Mouse (Mus musculus) 3T3-L1 (cell line): ENCODE data around the gene Tmc4.

Experiments used
- DNase-seq: peaks from one replicate; pipeline ENCODE4 v3.0.0-alpha.2; 2015; ENCODE audit warnings: low read depth, low spot score

The Tmc4 gene

GRCm38 (mm10) chr7:3643412-3643811 lies 33.9 kb downstream of the Tmc4 start:
- no peak for DNase-seq

GRCm38 (mm10) chr7:3630478-3630815 lies 46.9 kb downstream of the Tmc4 start:
- no peak for DNase-seq

GRCm38 (mm10) chr7:3629543-3630477 lies 47.5 kb downstream of the Tmc4 start, which contains the start of the genes Tfpt and Prpf31:
Gene Tfpt (minus strand): TSS chr7:3629929.
Gene Prpf31 (plus strand): TSS chr7:3629985.
- peak; percentile 94 for DNase-seq

- no peak for DNase-seq
Observed at GRCm38 (mm10) chr7:3629030-3629429, 48.3 kb downstream of the Tmc4 start.

- DNase-seq = peak; percentile 92
Observed at GRCm38 (mm10) chr7:3617242-3617995, 59.9 kb downstream of the Tmc4 start, which contains the start of gene Ndufa3. Gene Ndufa3 (plus strand): TSS chr7:3617373.

GRCm38 (mm10) chr7:3616389-3617241 lies 60.7 kb downstream of the Tmc4 start:
- DNase-seq = peak; percentile 2

GRCm38 (mm10) chr7:3616057-3616388 lies 61.3 kb downstream of the Tmc4 start, which contains the start of gene Oscar:
Gene Oscar (minus strand): TSS chr7:3616157.
- DNase-seq = no peak
